Mouse (Mus musculus): ENCODE results near the gene Uprt.
A peak's percentile ranks its signal among the peaks of the same experiment; 100 is the strongest.

Uprt gene

GRCm38 (mm10) chrX:104482572-104483443, at the start of gene Uprt:
Gene Uprt (plus strand): TSS chrX:104482818.
- DNase-seq (ENCODE audit: low spot score) = peak; percentile 90

- no peak for DNase-seq (ENCODE audit: low spot score)
Observed at GRCm38 (mm10) chrX:104433456-104433855, 49.2 kb upstream of the Uprt start.

- DNase-seq (ENCODE audit: low spot score) = no peak
Observed at GRCm38 (mm10) chrX:104452433-104452832, 30.2 kb upstream of the Uprt start.

- peak; percentile 8 for DNase-seq (ENCODE audit: low spot score)
Observed at GRCm38 (mm10) chrX:104461755-104462154, 20.9 kb upstream of the Uprt start.

- no peak for DNase-seq (ENCODE audit: low spot score)
Observed at GRCm38 (mm10) chrX:104464376-104464775, 18.2 kb upstream of the Uprt start.

- no peak for DNase-seq (ENCODE audit: low spot score)
Observed at GRCm38 (mm10) chrX:104478041-104478440, 4.6 kb upstream of the Uprt start.

- no peak for DNase-seq (ENCODE audit: low spot score)
Observed at GRCm38 (mm10) chrX:104483444-104483808, 808 bp downstream of the Uprt start.

- DNase-seq (ENCODE audit: low spot score) = no peak
Observed at GRCm38 (mm10) chrX:104485596-104485995, 3.0 kb downstream of the Uprt start.

- DNase-seq (ENCODE audit: low spot score) = no peak
Observed at GRCm38 (mm10) chrX:104488036-104488435, 5.4 kb downstream of the Uprt start.

- DNase-seq (ENCODE audit: low spot score) = no peak
Observed at GRCm38 (mm10) chrX:104488870-104489467, 6.4 kb downstream of the Uprt start.

GRCm38 (mm10) chrX:104489626-104490355, 7.2 kb downstream of the Uprt start:
- no peak for DNase-seq (ENCODE audit: low spot score)

GRCm38 (mm10) chrX:104501765-104502164, 19.1 kb downstream of the Uprt start:
- no peak for DNase-seq (ENCODE audit: low spot score)

- no peak for DNase-seq (ENCODE audit: low spot score)
Observed at GRCm38 (mm10) chrX:104542635-104543034, 60.0 kb downstream of the Uprt start.

- no peak for DNase-seq (ENCODE audit: low spot score)
Observed at GRCm38 (mm10) chrX:104543919-104544595, 61.4 kb downstream of the Uprt start.

- no peak for DNase-seq (ENCODE audit: low spot score)
Observed at GRCm38 (mm10) chrX:104545283-104545682, 62.7 kb downstream of the Uprt start.
